Mouse (Mus musculus) splenic B cell, adult 2 months (primary cell): ENCODE data around the gene Kdm4a.

Experiments
- DNase-seq: peaks from one replicate; pipeline ENCODE4 v3.0.0-alpha.2; 2011; ENCODE audit warnings: low read depth, low spot score
- H3K27me3 ChIP-seq: 2 replicates; pipeline ENCODE4 v1.6.1; 2012; ENCODE audit warnings: mild to moderate bottlenecking, low read length, moderate library complexity, mixed read lengths; ENCODE audit not compliant: control insufficient read depth, poor library complexity, insufficient read depth, severe bottlenecking
- H3K36me3 ChIP-seq: 2 replicates; pipeline ENCODE4 v1.6.1; 2012; ENCODE audit warnings: mild to moderate bottlenecking, low read length, moderate library complexity, mixed read lengths; ENCODE audit not compliant: control insufficient read depth, poor library complexity, insufficient read depth, severe bottlenecking

Gene Kdm4a

DNA sequence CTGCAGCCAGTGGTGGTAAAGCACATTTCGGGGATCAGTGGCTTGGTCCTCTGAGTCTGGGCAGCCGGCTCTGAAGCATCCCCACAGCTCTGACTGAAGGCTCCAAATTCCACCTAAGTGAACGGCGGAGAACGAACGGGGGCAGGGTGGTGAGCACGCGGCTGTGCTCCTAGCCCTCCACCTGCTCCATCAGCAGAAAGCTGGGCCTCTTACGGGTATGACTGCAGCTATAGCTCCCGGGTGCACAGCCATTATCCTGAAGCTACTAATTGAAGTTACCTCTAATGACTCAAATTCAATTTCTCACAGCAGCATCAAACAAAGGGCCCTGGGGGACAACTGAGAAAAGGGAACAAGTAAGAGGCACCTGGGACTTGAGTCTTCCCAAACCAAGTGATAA lies 32.8 kb downstream of the Kdm4a start:
- peaks cover 6% of the 10 kb centered on the region for H3K36me3 ChIP-seq
- no peak for DNase-seq
- no peaks in the 10 kb centered on the region for H3K27me3 ChIP-seq

DNA sequence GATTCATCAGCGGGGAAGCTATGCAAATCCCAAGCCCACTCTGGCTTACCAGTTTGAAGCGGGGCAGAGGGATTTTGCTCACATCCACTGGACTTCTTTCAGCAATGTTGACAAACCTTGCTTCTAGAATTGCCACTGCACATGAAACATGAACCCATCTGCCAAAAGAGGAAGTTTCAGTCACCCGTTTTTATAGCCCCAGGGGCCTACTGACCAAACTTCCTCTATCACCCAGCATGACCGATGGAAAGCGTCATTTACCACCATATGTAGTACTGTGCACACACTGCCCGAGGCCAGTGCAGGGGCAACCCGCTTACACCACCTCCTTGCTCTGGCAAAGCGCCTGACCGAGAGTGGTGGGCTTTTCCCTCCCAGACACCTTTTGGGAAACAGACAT lies 35.5 kb downstream of the Kdm4a start:
- Histone ChIP-seq H3K27me3 (no peaks in the 10 kb centered on the region), H3K36me3 (peaks cover 10% of the 10 kb centered on the region)
- peak; percentile 83 for DNase-seq

DNA sequence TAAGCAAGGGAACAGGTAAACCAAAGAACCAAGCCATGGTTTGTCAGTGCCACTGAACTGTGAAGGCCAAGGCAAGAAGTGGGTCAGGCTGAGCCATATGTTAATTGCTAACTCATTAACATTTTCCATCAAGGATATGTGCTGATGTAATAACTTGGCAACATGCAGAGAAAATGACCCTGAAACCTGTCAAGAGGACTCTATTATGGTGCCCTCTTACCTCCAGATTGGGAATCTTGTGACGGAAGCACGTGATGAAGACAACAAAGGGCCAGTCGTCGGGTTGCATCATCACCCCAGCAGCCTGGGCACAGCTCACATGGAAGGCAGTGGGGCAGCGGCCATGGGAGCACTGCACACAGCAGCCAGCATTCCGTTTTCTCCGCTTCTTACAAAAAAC lies 36.2 kb downstream of the Kdm4a start:
- no peak for DNase-seq
- Histone ChIP-seq H3K36me3 (peaks cover 10% of the 10 kb centered on the region), H3K27me3 (no peaks in the 10 kb centered on the region)

DNA sequence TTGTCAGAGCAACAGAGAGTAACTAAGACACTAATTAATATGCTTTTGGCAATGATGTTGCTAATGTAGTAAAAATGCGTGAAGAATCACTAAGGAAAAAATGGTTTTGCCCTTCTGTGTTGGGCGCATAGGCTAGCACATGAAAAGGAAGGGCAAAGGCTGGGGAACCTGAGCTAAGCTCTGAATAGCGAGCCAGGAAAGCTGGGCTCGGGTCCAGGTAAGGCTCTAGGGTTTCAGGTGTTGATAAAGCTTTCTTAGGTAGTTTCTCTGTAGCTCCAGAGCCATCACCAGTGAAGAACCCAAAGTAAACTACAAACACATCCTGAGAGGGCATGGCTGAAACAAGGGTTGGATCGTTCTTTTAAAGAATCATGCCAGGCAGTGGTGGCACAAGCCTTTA lies 38.3 kb downstream of the Kdm4a start:
- Histone ChIP-seq H3K36me3 (peaks cover 7% of the 10 kb centered on the region), H3K27me3 (no peaks in the 10 kb centered on the region)
- DNase-seq = no peak

DNA sequence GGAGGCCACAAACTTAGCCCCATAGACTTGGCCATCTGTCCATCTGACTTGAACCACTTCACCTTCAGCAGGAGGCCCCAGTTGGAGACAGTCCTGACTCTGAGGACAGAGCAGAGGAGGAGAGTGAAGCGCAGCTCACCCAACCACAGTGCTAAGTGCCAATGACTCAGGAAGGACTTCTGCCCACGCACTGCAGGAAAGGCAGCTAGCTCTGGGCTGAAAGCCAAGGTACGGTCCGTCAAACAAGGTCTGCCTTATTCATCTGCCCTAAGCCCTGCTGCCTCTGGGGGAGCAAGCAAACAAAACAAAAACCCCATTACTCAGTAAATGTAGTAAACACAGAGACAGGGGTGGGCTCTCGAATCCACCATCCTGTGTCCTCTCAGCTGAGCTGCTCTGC lies 41.0 kb downstream of the Kdm4a start:
- peak; percentile 51 for DNase-seq
- Histone ChIP-seq H3K36me3 (peaks cover 7% of the 10 kb centered on the region), H3K27me3 (no peaks in the 10 kb centered on the region)

DNA sequence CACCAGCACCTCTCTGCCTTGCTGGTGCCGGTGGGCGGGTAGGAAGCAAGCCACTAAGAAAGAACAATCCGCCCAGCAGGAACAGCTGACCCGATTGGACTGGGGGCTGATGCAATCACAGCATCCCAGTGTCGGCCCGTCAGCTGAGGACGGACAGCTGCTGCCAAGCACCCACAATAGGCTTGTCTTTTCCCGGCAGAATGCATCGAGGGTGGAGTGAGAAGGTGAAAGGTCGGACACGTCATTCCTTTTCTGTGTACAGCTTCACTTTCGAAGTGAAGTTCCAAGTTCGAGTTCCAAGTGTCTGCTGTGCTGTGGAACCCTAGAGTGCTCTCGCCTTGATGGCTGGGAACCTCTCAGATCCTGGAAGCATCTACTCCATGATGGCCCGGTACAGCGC lies 42.0 kb downstream of the Kdm4a start:
- DNase-seq = no peak
- H3K36me3 ChIP-seq = peaks cover 5% of the 10 kb centered on the region
- no peaks in the 10 kb centered on the region for H3K27me3 ChIP-seq

DNA sequence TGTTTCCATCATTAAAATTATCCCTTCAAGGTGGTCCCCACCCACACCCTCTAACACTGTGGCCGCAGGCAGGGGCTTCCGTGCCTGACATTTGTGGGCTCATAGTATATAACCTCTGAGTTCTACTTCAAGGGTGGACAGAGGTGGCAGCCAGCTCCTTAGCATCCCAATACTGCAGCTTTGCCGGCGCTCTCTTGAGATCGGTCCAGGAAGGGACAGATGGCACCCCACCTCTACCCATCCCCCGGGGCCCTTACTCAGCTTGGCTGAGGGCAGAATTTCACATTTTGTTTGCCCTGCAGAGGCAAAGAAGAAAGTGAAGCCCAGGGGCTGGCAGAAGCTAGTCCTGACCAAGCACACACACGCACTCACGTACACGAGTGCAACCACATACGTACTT lies 42.5 kb downstream of the Kdm4a start:
- no peak for DNase-seq
- Histone ChIP-seq H3K27me3 (no peaks in the 10 kb centered on the region), H3K36me3 (peaks cover 5% of the 10 kb centered on the region)

DNA sequence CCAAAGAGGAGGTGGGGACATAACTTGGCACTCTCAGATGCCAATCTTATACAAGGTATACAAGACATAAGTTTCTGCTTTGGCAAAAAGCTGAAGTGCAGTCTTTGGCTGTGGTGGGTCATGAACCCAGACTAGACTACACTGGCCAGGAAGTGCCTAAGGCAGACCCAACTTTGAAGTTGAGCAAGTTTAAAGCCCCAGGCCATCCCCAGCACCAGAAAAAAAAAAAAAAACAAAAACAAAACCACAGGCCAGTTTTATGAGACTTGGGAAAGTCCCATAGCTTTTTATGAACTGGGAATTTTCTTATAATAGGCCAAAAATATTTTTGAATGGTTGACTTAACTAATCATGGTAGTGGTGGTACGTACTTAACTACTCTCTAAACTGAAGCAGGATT lies 44.4 kb downstream of the Kdm4a start:
- H3K27me3 ChIP-seq = no peaks in the 10 kb centered on the region
- DNase-seq = no peak
- H3K36me3 ChIP-seq = no peaks in the 10 kb centered on the region

DNA sequence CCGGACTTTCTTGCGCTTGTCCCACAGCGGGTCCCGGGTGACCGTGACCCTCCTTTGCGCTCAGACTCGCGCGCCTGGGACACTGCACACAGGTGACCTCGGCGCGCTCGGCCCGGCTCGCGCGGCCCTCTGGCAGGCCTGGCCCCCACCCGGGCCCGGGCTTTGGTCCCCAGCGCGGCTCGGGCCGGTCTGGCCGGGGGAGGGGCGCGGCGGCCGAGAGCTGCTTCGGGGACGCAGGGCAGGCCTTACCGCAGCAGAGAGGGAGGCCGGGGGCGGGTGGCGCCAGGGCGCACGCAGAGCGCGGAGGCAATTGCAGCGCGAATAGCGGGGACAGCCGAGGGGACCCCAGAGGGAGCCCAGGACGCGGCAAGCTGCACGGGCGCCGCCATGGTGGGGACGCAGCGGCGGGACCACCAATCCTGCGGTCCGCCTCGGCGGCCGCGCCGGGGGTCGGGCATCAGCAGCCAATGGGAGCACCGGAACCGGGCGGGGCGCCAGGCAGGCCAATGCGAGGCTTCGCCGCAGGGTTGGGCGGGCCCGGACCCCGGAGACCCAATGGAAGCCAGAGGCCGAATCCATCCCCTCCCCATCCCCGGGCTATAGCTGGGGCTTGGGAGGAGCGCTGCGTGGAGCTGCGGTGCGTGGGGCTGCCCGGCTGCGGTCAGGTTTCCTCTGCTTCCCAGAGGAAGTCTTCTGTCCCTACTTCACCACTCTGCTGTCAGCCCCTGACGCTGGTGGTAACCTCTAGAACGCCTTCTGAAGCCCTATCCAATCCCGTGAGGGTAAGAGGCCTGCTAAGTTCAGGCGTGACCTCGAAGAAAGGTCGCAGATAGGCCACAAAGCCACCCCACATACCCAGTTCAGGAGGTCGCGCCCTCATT lies 45.1 kb downstream of the Kdm4a start, which contains the start of gene St3gal3:
Gene St3gal3, minus strand, starts transcription at position 430 of the 881 bp plus-strand sequence.
- Histone ChIP-seq H3K36me3 (no peaks in the 10 kb centered on the region), H3K27me3 (no peaks in the 10 kb centered on the region)
- peak; percentile 84 for DNase-seq

DNA sequence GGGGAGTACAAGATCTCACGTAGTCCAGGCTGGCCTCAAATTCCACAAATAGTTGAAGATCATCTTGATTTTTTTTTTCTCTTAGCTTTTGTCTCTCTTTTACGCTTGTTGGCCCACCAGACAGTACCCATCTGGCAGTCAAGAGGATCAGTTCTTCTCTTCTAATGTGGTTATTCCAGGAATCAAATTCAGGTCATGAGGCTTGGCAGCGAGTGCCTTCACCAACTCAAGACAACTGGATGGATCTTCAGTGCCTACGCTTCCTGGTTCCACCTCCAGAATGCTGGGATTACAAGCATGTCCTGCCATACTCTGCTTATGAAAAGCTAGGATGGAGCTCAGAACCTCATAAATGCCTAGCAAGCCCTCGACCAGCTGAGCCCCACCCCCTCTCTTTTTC lies 48.5 kb downstream of the Kdm4a start:
- DNase-seq = no peak
- Histone ChIP-seq H3K27me3 (no peaks in the 10 kb centered on the region), H3K36me3 (no peaks in the 10 kb centered on the region)

DNA sequence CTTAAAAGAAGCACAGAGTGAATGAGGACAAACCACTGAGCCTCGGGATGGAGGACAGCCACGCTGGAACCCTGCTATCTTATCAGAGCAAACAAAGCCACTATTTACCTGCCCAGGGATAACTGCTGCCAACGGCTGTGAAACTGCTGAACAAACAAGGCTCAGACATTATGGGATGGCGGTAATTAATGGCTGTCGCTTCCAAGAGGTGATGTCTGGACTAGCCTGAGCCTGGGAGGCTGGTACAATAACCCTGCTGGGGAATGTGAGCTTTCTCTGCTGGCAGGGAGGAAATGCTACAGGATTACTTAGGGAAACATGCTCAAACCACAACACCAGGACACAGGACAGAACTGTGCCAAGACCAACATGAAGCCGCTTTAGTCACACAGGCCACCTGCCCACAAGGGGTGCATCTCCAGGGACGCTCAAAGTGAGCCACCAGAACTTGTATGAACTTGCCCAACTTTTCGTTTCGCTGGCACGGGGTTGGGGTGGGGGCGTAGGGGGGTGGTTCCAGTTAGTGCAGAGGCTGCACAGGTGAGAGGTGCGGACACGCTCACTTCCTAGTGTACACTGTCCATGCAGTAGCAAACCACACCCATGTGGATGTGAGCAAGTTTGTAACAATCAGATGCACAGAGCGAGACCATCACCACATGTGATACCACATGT lies 56.7 kb downstream of the Kdm4a start:
- Histone ChIP-seq H3K27me3 (no peaks in the 10 kb centered on the region), H3K36me3 (no peaks in the 10 kb centered on the region)
- DNase-seq = no peak

DNA sequence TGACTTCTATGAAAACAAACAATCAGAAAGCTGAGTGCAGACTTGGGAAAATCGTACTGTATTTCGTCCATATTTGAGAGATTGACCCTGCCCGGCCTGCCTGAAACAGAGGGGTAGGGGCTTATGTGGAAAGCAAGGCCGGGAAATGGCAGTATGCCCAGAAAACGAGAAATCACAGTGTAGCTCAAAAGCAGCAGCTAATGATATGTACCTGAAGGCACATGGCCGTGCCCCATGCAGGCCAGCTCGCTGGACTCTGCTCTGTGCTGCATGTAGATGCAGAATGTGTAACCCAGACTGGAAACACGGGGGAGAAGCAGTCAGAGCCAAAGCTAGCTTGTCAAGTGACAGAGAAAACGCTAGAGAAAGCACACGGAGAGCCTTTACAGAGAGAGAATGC lies 57.8 kb downstream of the Kdm4a start:
- no peaks in the 10 kb centered on the region for H3K36me3 ChIP-seq
- DNase-seq = no peak
- H3K27me3 ChIP-seq = no peaks in the 10 kb centered on the region

DNA sequence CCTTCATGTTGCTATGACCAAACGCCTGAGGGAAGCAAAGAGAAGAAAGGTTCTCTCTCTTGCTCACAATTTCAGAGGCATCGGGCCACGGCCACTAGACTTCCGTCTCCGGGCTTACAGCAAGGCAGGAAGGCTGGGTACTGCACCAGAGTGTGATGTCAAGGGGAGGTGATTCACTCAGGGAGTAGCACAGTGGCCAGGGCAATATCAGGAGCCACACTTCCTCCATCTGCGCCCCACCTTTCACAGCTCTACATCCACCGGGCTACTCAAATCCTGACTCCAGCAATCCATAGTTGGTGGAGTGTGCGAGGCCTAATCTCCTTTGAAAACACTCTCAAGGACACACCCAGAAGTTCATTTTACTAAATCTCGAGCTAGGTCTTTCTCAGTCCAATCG lies 62.3 kb downstream of the Kdm4a start:
- DNase-seq = no peak
- H3K27me3 ChIP-seq = no peaks in the 10 kb centered on the region
- no peaks in the 10 kb centered on the region; the same call in 1 of the 2 replicates for H3K36me3 ChIP-seq

DNA sequence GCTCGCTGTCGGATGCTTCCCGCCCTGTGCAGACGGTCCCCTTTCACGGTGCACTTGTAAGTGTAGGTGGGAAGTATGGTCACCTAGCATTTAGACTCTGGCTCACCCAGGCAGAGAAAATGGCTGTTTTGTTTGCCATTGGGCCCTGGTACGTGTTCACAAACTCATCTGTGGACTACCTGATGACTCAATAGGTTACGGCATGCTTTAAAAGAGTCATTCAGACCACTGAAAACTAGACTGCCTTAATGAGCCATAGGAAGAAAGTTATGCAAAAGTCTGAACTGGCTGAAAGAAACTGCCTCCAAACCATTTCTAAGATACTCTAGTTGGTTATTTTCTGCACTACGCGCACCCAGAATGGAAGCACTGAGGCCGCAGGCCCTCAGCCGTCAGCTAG lies 63.7 kb downstream of the Kdm4a start:
- no peaks in the 10 kb centered on the region for H3K27me3 ChIP-seq
- DNase-seq = no peak
- H3K36me3 ChIP-seq = no peaks in the 10 kb centered on the region; the same call in 1 of the 2 replicates

DNA sequence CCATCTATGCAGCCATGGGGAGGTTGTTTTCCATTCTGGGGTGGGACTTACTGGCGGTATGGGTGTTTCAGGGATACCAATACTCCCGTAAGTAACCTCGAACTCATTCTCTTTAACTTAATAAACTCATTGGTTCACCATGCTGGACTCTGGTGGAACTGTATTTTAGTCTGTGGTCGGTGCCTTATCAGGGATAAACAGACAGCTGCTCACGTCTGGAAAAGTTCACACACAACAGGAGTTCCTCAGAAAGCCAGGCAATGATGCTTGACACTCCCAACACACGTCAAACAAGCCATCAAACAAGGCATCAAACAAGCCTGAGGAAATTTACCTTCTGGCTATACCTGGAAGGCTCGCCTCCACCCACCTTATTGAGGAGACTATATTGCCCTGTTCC lies 64.7 kb downstream of the Kdm4a start:
- DNase-seq = no peak
- Histone ChIP-seq H3K27me3 (no peaks in the 10 kb centered on the region), H3K36me3 (no peaks in the 10 kb centered on the region; the same call in 1 of the 2 replicates)
